Mouse (Mus musculus): Measurements from ENCODE around the gene Lcn12. TPM values are rescaled to one million over a fixed set of nuclear protein-coding genes. Genes with fewer than 3 reads are reported as not detected.

The Lcn12 gene
- polyA plus RNA-seq (2014; fragmentation: Illumina TruSeq; extraction: RNeasy Lipid Tissue Mini Kit (QIAGEN cat#74804); ENCODE audit: low read depth, low replicate concordance): not detected

GRCm38 (mm10) chr2:25493476-25493961, at the start of gene Lcn12:
TSS of gene Lcn12 (minus strand) at chr2:25493911.

GRCm38 (mm10) chr2:25501593-25502486, 8.1 kb upstream of the Lcn12 start, which contains the start of gene C8g:
TSS of gene C8g (minus strand) at chr2:25501719.

GRCm38 (mm10) chr2:25500576-25501405, 7.1 kb upstream of the Lcn12 start, which contains the start of gene Fbxw5:
TSS of gene Fbxw5 (plus strand) at chr2:25500750.

GRCm38 (mm10) chr2:25469969-25470368, 23.7 kb downstream of the Lcn12 start, which contains the start of gene Ptgds:
TSS of gene Ptgds (minus strand) at chr2:25470046.

GRCm38 (mm10) chr2:25460551-25461309, 33.0 kb downstream of the Lcn12 start, which contains the start of gene Paxx:
TSS of gene Paxx (minus strand) at chr2:25461094.

GRCm38 (mm10) chr2:25456205-25456953, 37.3 kb downstream of the Lcn12 start, which contains the start of gene Clic3:
TSS of gene Clic3 (plus strand) at chr2:25456838.

Other genes with a start within 250 kb of the Lcn12 start
- 1.5 TPM for gene AL732309.1, start 247.0 kb downstream of the Lcn12 start, polyA plus RNA-seq (2014; fragmentation: Illumina TruSeq; extraction: RNeasy Lipid Tissue Mini Kit (QIAGEN cat#74804); ENCODE audit: low read depth, low replicate concordance)
- 0.61 TPM for gene Tmem203, start 238.5 kb downstream of the Lcn12 start, polyA plus RNA-seq (2014; fragmentation: Illumina TruSeq; extraction: RNeasy Lipid Tissue Mini Kit (QIAGEN cat#74804); ENCODE audit: low read depth, low replicate concordance)
- gene Tprn, start 231.3 kb downstream of the Lcn12 start, polyA plus RNA-seq (2014; fragmentation: Illumina TruSeq; extraction: RNeasy Lipid Tissue Mini Kit (QIAGEN cat#74804); ENCODE audit: low read depth, low replicate concordance): 3.2 TPM
- gene Ssna1, start 221.5 kb downstream of the Lcn12 start, polyA plus RNA-seq (2014; fragmentation: Illumina TruSeq; extraction: RNeasy Lipid Tissue Mini Kit (QIAGEN cat#74804); ENCODE audit: low read depth, low replicate concordance): 1.2 TPM
- gene Anapc2, start 221.4 kb downstream of the Lcn12 start, polyA plus RNA-seq (2014; fragmentation: Illumina TruSeq; extraction: RNeasy Lipid Tissue Mini Kit (QIAGEN cat#74804); ENCODE audit: low read depth, low replicate concordance): 4.5 TPM
- not detected for gene Tmem210, start 205.8 kb downstream of the Lcn12 start, polyA plus RNA-seq (2014; fragmentation: Illumina TruSeq; extraction: RNeasy Lipid Tissue Mini Kit (QIAGEN cat#74804); ENCODE audit: low read depth, low replicate concordance)
- gene Lrrc26, start 204.0 kb downstream of the Lcn12 start, polyA plus RNA-seq (2014; fragmentation: Illumina TruSeq; extraction: RNeasy Lipid Tissue Mini Kit (QIAGEN cat#74804); ENCODE audit: low read depth, low replicate concordance): not detected
- not detected for gene Grin1, start 174.7 kb downstream of the Lcn12 start, polyA plus RNA-seq (2014; fragmentation: Illumina TruSeq; extraction: RNeasy Lipid Tissue Mini Kit (QIAGEN cat#74804); ENCODE audit: low read depth, low replicate concordance)
- 15.0 TPM for gene Man1b1, start 161.6 kb downstream of the Lcn12 start, polyA plus RNA-seq (2014; fragmentation: Illumina TruSeq; extraction: RNeasy Lipid Tissue Mini Kit (QIAGEN cat#74804); ENCODE audit: low read depth, low replicate concordance)
- gene Dpp7, start 137.6 kb downstream of the Lcn12 start, polyA plus RNA-seq (2014; fragmentation: Illumina TruSeq; extraction: RNeasy Lipid Tissue Mini Kit (QIAGEN cat#74804); ENCODE audit: low read depth, low replicate concordance): 34.5 TPM
- gene Uap1l1, start 128.2 kb downstream of the Lcn12 start, polyA plus RNA-seq (2014; fragmentation: Illumina TruSeq; extraction: RNeasy Lipid Tissue Mini Kit (QIAGEN cat#74804); ENCODE audit: low read depth, low replicate concordance): 3.9 TPM
- gene Sapcd2, start 121.6 kb downstream of the Lcn12 start, polyA plus RNA-seq (2014; fragmentation: Illumina TruSeq; extraction: RNeasy Lipid Tissue Mini Kit (QIAGEN cat#74804); ENCODE audit: low read depth, low replicate concordance): not detected
- 0.36 TPM for gene Entpd2, start 98.0 kb downstream of the Lcn12 start, polyA plus RNA-seq (2014; fragmentation: Illumina TruSeq; extraction: RNeasy Lipid Tissue Mini Kit (QIAGEN cat#74804); ENCODE audit: low read depth, low replicate concordance)
- 4.3 TPM for gene Npdc1, start 94.6 kb downstream of the Lcn12 start, polyA plus RNA-seq (2014; fragmentation: Illumina TruSeq; extraction: RNeasy Lipid Tissue Mini Kit (QIAGEN cat#74804); ENCODE audit: low read depth, low replicate concordance)
- not detected for gene Fut7, start 70.6 kb downstream of the Lcn12 start, polyA plus RNA-seq (2014; fragmentation: Illumina TruSeq; extraction: RNeasy Lipid Tissue Mini Kit (QIAGEN cat#74804); ENCODE audit: low read depth, low replicate concordance)
- 0.77 TPM for gene Abca2, start 65.2 kb downstream of the Lcn12 start, polyA plus RNA-seq (2014; fragmentation: Illumina TruSeq; extraction: RNeasy Lipid Tissue Mini Kit (QIAGEN cat#74804); ENCODE audit: low read depth, low replicate concordance)
- not detected for gene Clic3, start 37.1 kb downstream of the Lcn12 start, polyA plus RNA-seq (2014; fragmentation: Illumina TruSeq; extraction: RNeasy Lipid Tissue Mini Kit (QIAGEN cat#74804); ENCODE audit: low read depth, low replicate concordance)
- gene Paxx, start 32.8 kb downstream of the Lcn12 start, polyA plus RNA-seq (2014; fragmentation: Illumina TruSeq; extraction: RNeasy Lipid Tissue Mini Kit (QIAGEN cat#74804); ENCODE audit: low read depth, low replicate concordance): 2.2 TPM
- gene Ptgds, start 23.9 kb downstream of the Lcn12 start, polyA plus RNA-seq (2014; fragmentation: Illumina TruSeq; extraction: RNeasy Lipid Tissue Mini Kit (QIAGEN cat#74804); ENCODE audit: low read depth, low replicate concordance): not detected
- 0.40 TPM for gene Fbxw5, start 6.8 kb upstream of the Lcn12 start, polyA plus RNA-seq (2014; fragmentation: Illumina TruSeq; extraction: RNeasy Lipid Tissue Mini Kit (QIAGEN cat#74804); ENCODE audit: low read depth, low replicate concordance)
- gene C8g, start 7.8 kb upstream of the Lcn12 start, polyA plus RNA-seq (2014; fragmentation: Illumina TruSeq; extraction: RNeasy Lipid Tissue Mini Kit (QIAGEN cat#74804); ENCODE audit: low read depth, low replicate concordance): 1.7 TPM
- gene Traf2, start 53.0 kb upstream of the Lcn12 start, polyA plus RNA-seq (2014; fragmentation: Illumina TruSeq; extraction: RNeasy Lipid Tissue Mini Kit (QIAGEN cat#74804); ENCODE audit: low read depth, low replicate concordance): 0.65 TPM
- gene Edf1, start 63.9 kb upstream of the Lcn12 start, polyA plus RNA-seq (2014; fragmentation: Illumina TruSeq; extraction: RNeasy Lipid Tissue Mini Kit (QIAGEN cat#74804); ENCODE audit: low read depth, low replicate concordance): 0.89 TPM
- not detected for gene Mamdc4, start 80.9 kb upstream of the Lcn12 start, polyA plus RNA-seq (2014; fragmentation: Illumina TruSeq; extraction: RNeasy Lipid Tissue Mini Kit (QIAGEN cat#74804); ENCODE audit: low read depth, low replicate concordance)
- gene Phpt1, start 81.3 kb upstream of the Lcn12 start, polyA plus RNA-seq (2014; fragmentation: Illumina TruSeq; extraction: RNeasy Lipid Tissue Mini Kit (QIAGEN cat#74804); ENCODE audit: low read depth, low replicate concordance): 1.1 TPM
- not detected for gene Ajm1, start 87.8 kb upstream of the Lcn12 start, polyA plus RNA-seq (2014; fragmentation: Illumina TruSeq; extraction: RNeasy Lipid Tissue Mini Kit (QIAGEN cat#74804); ENCODE audit: low read depth, low replicate concordance)
- gene Rabl6, start 114.6 kb upstream of the Lcn12 start, polyA plus RNA-seq (2014; fragmentation: Illumina TruSeq; extraction: RNeasy Lipid Tissue Mini Kit (QIAGEN cat#74804); ENCODE audit: low read depth, low replicate concordance): 37.2 TPM
- gene Ccdc183, start 123.8 kb upstream of the Lcn12 start, polyA plus RNA-seq (2014; fragmentation: Illumina TruSeq; extraction: RNeasy Lipid Tissue Mini Kit (QIAGEN cat#74804); ENCODE audit: low read depth, low replicate concordance): not detected
- 4.8 TPM for gene Tmem141, start 128.1 kb upstream of the Lcn12 start, polyA plus RNA-seq (2014; fragmentation: Illumina TruSeq; extraction: RNeasy Lipid Tissue Mini Kit (QIAGEN cat#74804); ENCODE audit: low read depth, low replicate concordance)
- not detected for gene Fcna, start 134.1 kb upstream of the Lcn12 start, polyA plus RNA-seq (2014; fragmentation: Illumina TruSeq; extraction: RNeasy Lipid Tissue Mini Kit (QIAGEN cat#74804); ENCODE audit: low read depth, low replicate concordance)
- not detected for gene Lcn8, start 159.2 kb upstream of the Lcn12 start, polyA plus RNA-seq (2014; fragmentation: Illumina TruSeq; extraction: RNeasy Lipid Tissue Mini Kit (QIAGEN cat#74804); ENCODE audit: low read depth, low replicate concordance)
- not detected for gene Lcn5, start 164.0 kb upstream of the Lcn12 start, polyA plus RNA-seq (2014; fragmentation: Illumina TruSeq; extraction: RNeasy Lipid Tissue Mini Kit (QIAGEN cat#74804); ENCODE audit: low read depth, low replicate concordance)
- gene Lcn6, start 182.9 kb upstream of the Lcn12 start, polyA plus RNA-seq (2014; fragmentation: Illumina TruSeq; extraction: RNeasy Lipid Tissue Mini Kit (QIAGEN cat#74804); ENCODE audit: low read depth, low replicate concordance): not detected
- gene Lcn10, start 188.8 kb upstream of the Lcn12 start, polyA plus RNA-seq (2014; fragmentation: Illumina TruSeq; extraction: RNeasy Lipid Tissue Mini Kit (QIAGEN cat#74804); ENCODE audit: low read depth, low replicate concordance): not detected
- not detected for gene Obp2a, start 206.1 kb upstream of the Lcn12 start, polyA plus RNA-seq (2014; fragmentation: Illumina TruSeq; extraction: RNeasy Lipid Tissue Mini Kit (QIAGEN cat#74804); ENCODE audit: low read depth, low replicate concordance)
- 2.8 TPM for gene Bmyc, start 212.8 kb upstream of the Lcn12 start, polyA plus RNA-seq (2014; fragmentation: Illumina TruSeq; extraction: RNeasy Lipid Tissue Mini Kit (QIAGEN cat#74804); ENCODE audit: low read depth, low replicate concordance)
- not detected for gene Obp2b, start 243.1 kb upstream of the Lcn12 start, polyA plus RNA-seq (2014; fragmentation: Illumina TruSeq; extraction: RNeasy Lipid Tissue Mini Kit (QIAGEN cat#74804); ENCODE audit: low read depth, low replicate concordance)

Data from kidney, adult 10 weeks (tissue).